Mouse (Mus musculus): ENCODE measurements around the gene Ccdc162. TPM values are rescaled to one million over a fixed set of nuclear protein-coding genes. Genes with fewer than 3 reads are reported as not detected.

Gene Ccdc162
- total and polyA plus RNA-seq, 3 experiments = 0.60 TPM; not detected in 2

DNA sequence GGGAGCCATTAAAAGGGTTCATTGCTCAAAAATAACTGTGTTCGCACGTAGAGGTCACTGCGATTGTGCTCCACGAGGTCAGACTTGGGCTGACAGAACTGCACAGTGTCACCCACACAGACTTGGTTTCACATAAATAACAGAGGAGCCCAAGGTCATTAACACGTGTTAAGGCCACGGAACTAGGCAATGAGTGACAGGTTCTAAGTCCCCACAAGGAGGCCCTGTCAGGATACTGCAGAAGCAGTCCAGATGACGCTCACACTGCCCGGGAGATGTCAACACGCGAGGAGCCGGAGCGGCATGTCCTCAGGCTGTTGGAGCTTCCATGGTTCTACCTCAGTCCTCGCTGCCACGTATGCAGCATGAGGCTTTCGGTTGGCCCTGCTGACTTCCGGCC is 20.8 kb upstream of the Ccdc162 start:
- TF ChIP-seq TAL1 (conservative IDR thresholded peaks at IDR 0.05; ENCODE audit: low read depth, low read length) (no peak), POLR2AphosphoS5 (IDR thresholded peaks at IDR 0.05; ENCODE audit: insufficient replicate concordance, low read depth, low read length) (no peak), GATA1 (IDR thresholded peaks at IDR 0.05; ENCODE audit: borderline replicate concordance, low read length) (no peak), CTCF (IDR thresholded peaks at IDR 0.05; ENCODE audit: low read depth, low read length) (no peak), GATA2 (IDR thresholded peaks at IDR 0.05; ENCODE audit: borderline replicate concordance, low read depth, low read length) (no peak)
- peaks cover 71% of the 10 kb centered on the region for H3K36me3 ChIP-seq (replicated peaks)

DNA sequence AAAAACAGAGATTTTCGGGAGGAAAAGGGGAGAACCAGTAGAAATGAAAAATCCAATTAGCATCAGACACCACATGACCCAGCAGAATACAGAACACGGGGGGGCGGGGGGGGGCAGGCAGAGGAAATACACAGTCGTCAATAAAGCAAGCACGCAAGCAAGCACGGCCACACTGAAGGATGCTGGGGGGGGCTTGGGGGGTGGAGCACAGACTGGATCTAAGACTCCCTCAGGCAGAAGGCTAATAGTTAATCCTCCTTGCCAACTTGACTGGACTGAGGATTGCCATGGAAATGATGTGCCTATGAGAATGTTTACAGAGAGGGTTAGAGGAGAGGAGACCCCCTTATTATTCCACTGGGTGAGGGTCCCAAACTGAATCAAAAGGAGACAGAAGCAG is 19.0 kb upstream of the Ccdc162 start:
- TF ChIP-seq GATA1 (IDR thresholded peaks at IDR 0.05; ENCODE audit: borderline replicate concordance, low read length) = no peak
- no peak for TF ChIP-seq TAL1 (conservative IDR thresholded peaks at IDR 0.05; ENCODE audit: low read depth, low read length)
- no peak for TF ChIP-seq POLR2AphosphoS5 (IDR thresholded peaks at IDR 0.05; ENCODE audit: insufficient replicate concordance, low read depth, low read length)
- TF ChIP-seq GATA2 (IDR thresholded peaks at IDR 0.05; ENCODE audit: borderline replicate concordance, low read depth, low read length) = no peak
- no peak for TF ChIP-seq CTCF (IDR thresholded peaks at IDR 0.05; ENCODE audit: low read depth, low read length)
- DNase-seq (ENCODE audit: low spot score) (no peak), ATAC-seq (ENCODE audit: extremely low read depth, insufficient number of reproducible peaks, low FRiP score, poor library complexity, severe bottlenecking) (no peak)
- Histone ChIP-seq H3K4me1 (ENCODE audit: insufficient read depth, low read depth, low read length) (peaks cover 5% of the 10 kb centered on the region; the same call in 1 of the 2 replicates), H3K4me3 (ENCODE audit: low read depth, low read length) (no peak overlapping the region), H3K27me3 (ENCODE audit: insufficient read depth, low read length) (peaks cover 2% of the 10 kb centered on the region; the same call in 1 of the 2 replicates), H3K36me3 (replicated peaks) (peaks cover 70% of the 10 kb centered on the region), H3K9me3 (replicated peaks) (no peaks in the 10 kb centered on the region)

More for the DNA sequence above, 20.8 kb upstream of the Ccdc162 start:
- Histone ChIP-seq H3K4me3 (ENCODE audit: low read depth, low read length) (no peak overlapping the region), H3K9me3 (replicated peaks) (no peaks in the 10 kb centered on the region), H3K27me3 (ENCODE audit: insufficient read depth, low read length) (peaks cover 2% of the 10 kb centered on the region; the same call in 1 of the 2 replicates), H3K4me1 (ENCODE audit: insufficient read depth, low read depth, low read length) (peaks cover 5% of the 10 kb centered on the region; the same call in 1 of the 2 replicates)
- DNase-seq (ENCODE audit: low spot score) (no peak), ATAC-seq (ENCODE audit: extremely low read depth, insufficient number of reproducible peaks, low FRiP score, poor library complexity, severe bottlenecking) (no peak)

GRCm38 (mm10) chr10:41733214-41733613 is 16.8 kb upstream of the Ccdc162 start:
- no peak overlapping the region for H3K4me3 ChIP-seq (ENCODE audit: low read depth, low read length)
- ATAC-seq (ENCODE audit: extremely low read depth, insufficient number of reproducible peaks, low FRiP score, poor library complexity, severe bottlenecking) = no peak
- peaks cover 75% of the 10 kb centered on the region for H3K36me3 ChIP-seq (replicated peaks)

GRCm38 (mm10) chr10:41731932-41732331 is 15.5 kb upstream of the Ccdc162 start:
- no peak for DNase-seq (ENCODE audit: low spot score)
- Histone ChIP-seq H3K36me3 (replicated peaks) (peaks cover 73% of the 10 kb centered on the region), H3K27me3 (ENCODE audit: insufficient read depth, low read length) (no peaks in the 10 kb centered on the region), H3K9me3 (replicated peaks) (peaks cover 3% of the 10 kb centered on the region), H3K4me1 (ENCODE audit: insufficient read depth, low read depth, low read length) (peaks cover 5% of the 10 kb centered on the region; the same call in 1 of the 2 replicates), H3K4me3 (ENCODE audit: low read depth, low read length) (no peak overlapping the region)
- TF ChIP-seq CTCF (IDR thresholded peaks at IDR 0.05; ENCODE audit: low read depth, low read length) (no peak), POLR2AphosphoS5 (IDR thresholded peaks at IDR 0.05; ENCODE audit: insufficient replicate concordance, low read depth, low read length) (no peak), GATA2 (IDR thresholded peaks at IDR 0.05; ENCODE audit: borderline replicate concordance, low read depth, low read length) (no peak), TAL1 (conservative IDR thresholded peaks at IDR 0.05; ENCODE audit: low read depth, low read length) (no peak), GATA1 (IDR thresholded peaks at IDR 0.05; ENCODE audit: borderline replicate concordance, low read length) (no peak)
- ATAC-seq (ENCODE audit: extremely low read depth, insufficient number of reproducible peaks, low FRiP score, poor library complexity, severe bottlenecking) = no peak

More at GRCm38 (mm10) chr10:41733214-41733613, 16.8 kb upstream of the Ccdc162 start:
- H3K9me3 ChIP-seq (replicated peaks) = no peaks in the 10 kb centered on the region; the same call in 1 of the 2 replicates
- H3K27me3 ChIP-seq (ENCODE audit: insufficient read depth, low read length) = peaks cover 2% of the 10 kb centered on the region; the same call in 1 of the 2 replicates
- TF ChIP-seq POLR2AphosphoS5 (IDR thresholded peaks at IDR 0.05; ENCODE audit: insufficient replicate concordance, low read depth, low read length) (no peak), TAL1 (conservative IDR thresholded peaks at IDR 0.05; ENCODE audit: low read depth, low read length) (no peak), GATA2 (IDR thresholded peaks at IDR 0.05; ENCODE audit: borderline replicate concordance, low read depth, low read length) (no peak), CTCF (IDR thresholded peaks at IDR 0.05; ENCODE audit: low read depth, low read length) (no peak), GATA1 (IDR thresholded peaks at IDR 0.05; ENCODE audit: borderline replicate concordance, low read length) (no peak)
- DNase-seq (ENCODE audit: low spot score) = no peak
- peaks cover 5% of the 10 kb centered on the region; the same call in 1 of the 2 replicates for H3K4me1 ChIP-seq (ENCODE audit: insufficient read depth, low read depth, low read length)

DNA sequence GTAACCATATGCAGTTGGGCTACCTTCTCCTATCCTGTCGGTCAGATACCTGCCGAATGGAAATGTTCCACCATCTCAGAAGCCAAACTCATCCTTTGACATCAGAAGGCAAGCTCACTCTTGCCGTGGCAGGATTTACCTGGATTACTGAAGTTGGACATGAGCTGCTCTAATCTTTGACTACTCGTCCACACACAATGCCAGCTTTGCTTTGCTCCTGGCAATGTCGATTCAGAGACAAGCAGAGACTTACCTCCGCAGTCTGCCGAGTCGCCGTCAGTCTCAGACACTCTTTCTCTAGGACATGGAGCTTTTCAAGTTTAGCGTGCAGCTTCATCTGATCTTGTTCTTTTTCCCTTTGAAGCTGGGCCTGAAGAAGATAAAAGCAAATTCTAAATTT is 14.3 kb upstream of the Ccdc162 start:
- no peak overlapping the region for H3K4me3 ChIP-seq (ENCODE audit: low read depth, low read length)
- peaks cover 5% of the 10 kb centered on the region; the same call in 1 of the 2 replicates for H3K4me1 ChIP-seq (ENCODE audit: insufficient read depth, low read depth, low read length)
- no peak for ATAC-seq (ENCODE audit: extremely low read depth, insufficient number of reproducible peaks, low FRiP score, poor library complexity, severe bottlenecking)
- DNase-seq (ENCODE audit: low spot score) = no peak
- H3K36me3 ChIP-seq (replicated peaks) = peaks cover 71% of the 10 kb centered on the region
- peaks cover 3% of the 10 kb centered on the region for H3K9me3 ChIP-seq (replicated peaks)
- TF ChIP-seq GATA2 (IDR thresholded peaks at IDR 0.05; ENCODE audit: borderline replicate concordance, low read depth, low read length) = no peak
- TF ChIP-seq TAL1 (conservative IDR thresholded peaks at IDR 0.05; ENCODE audit: low read depth, low read length) = no peak
- TF ChIP-seq GATA1 (IDR thresholded peaks at IDR 0.05; ENCODE audit: borderline replicate concordance, low read length) = no peak
- no peak for TF ChIP-seq POLR2AphosphoS5 (IDR thresholded peaks at IDR 0.05; ENCODE audit: insufficient replicate concordance, low read depth, low read length)
- no peak for TF ChIP-seq CTCF (IDR thresholded peaks at IDR 0.05; ENCODE audit: low read depth, low read length)
- H3K27me3 ChIP-seq (ENCODE audit: insufficient read depth, low read length) = no peaks in the 10 kb centered on the region

- ATAC-seq (ENCODE audit: extremely low read depth, insufficient number of reproducible peaks, low FRiP score, poor library complexity, severe bottlenecking) (no peak), DNase-seq (ENCODE audit: low spot score) (no peak)
- Histone ChIP-seq H3K9me3 (replicated peaks) (peaks cover 3% of the 10 kb centered on the region), H3K36me3 (replicated peaks) (peaks cover 76% of the 10 kb centered on the region), H3K27me3 (ENCODE audit: insufficient read depth, low read length) (no peaks in the 10 kb centered on the region), H3K4me3 (ENCODE audit: low read depth, low read length) (no peak overlapping the region), H3K4me1 (ENCODE audit: insufficient read depth, low read depth, low read length) (no peaks in the 10 kb centered on the region)
- TF ChIP-seq TAL1 (conservative IDR thresholded peaks at IDR 0.05; ENCODE audit: low read depth, low read length) (no peak), CTCF (IDR thresholded peaks at IDR 0.05; ENCODE audit: low read depth, low read length) (no peak), POLR2AphosphoS5 (IDR thresholded peaks at IDR 0.05; ENCODE audit: insufficient replicate concordance, low read depth, low read length) (no peak), GATA2 (IDR thresholded peaks at IDR 0.05; ENCODE audit: borderline replicate concordance, low read depth, low read length) (no peak), GATA1 (IDR thresholded peaks at IDR 0.05; ENCODE audit: borderline replicate concordance, low read length) (no peak)
Measured at GRCm38 (mm10) chr10:41726215-41726614, 9.8 kb upstream of the Ccdc162 start.
